Mouse (Mus musculus) forebrain, embryonic 11.5 days (tissue): ENCODE results near the gene Ntng1. TPM values are rescaled to one million over a fixed set of nuclear protein-coding genes. Genes with fewer than 3 reads are reported as not detected.

Experiments
- polyA plus RNA-seq: library from polyadenylated mRNA; unstranded; fragments of >200 nt; fragmentation: Nextera tagmentation; extraction: Ambion mirVana; gene quantifications from 2 replicates; pipeline ENCODE4 v1.2.1, GENCODE M21; 2014

Ntng1 gene
- polyA plus RNA-seq, 1 experiment from 2014 or later = 2.0 TPM

Other genes with a start within 250 kb of the Ntng1 start
- 28.3 and 28.6 TPM in 2 replicates for gene Prmt6, start 107.0 kb upstream of the Ntng1 start, polyA plus RNA-seq